Mouse (Mus musculus) heart, embryonic 14.5 days (tissue): ENCODE measurements around the gene Gpr83. TPM values are rescaled to one million over a fixed set of nuclear protein-coding genes. Genes with fewer than 3 reads are reported as not detected.

ENCODE experiments used
- ATAC-seq: fragments of 200-750 bp; cut with Nextera tagmentation; 2 replicates; pipeline ENCODE4 v1.8.0; 2017; ENCODE audit warnings: low read depth, moderate TSS enrichment; ENCODE audit not compliant: insufficient number of reproducible peaks, insufficient read depth, low FRiP score
- H3K27ac ChIP-seq, 2 experiments: fragments of 200-500 bp in 1 of 2; fragments of 300-500 bp in 1 of 2; sonication (generic) in 1 of 2; replicated peaks in 1 of 2; 2 replicates each; pipeline ENCODE4 v1.5.1; 2012 to 2014; ENCODE audit warnings: low read depth in 2 of 2, low read length in 2 of 2, control low read depth in 1 of 2, mild to moderate bottlenecking in 1 of 2, mixed read lengths in 1 of 2; ENCODE audit not compliant: control insufficient read depth in 1 of 2, insufficient read depth in 1 of 2
- H3K27me3 ChIP-seq: fragments of 300-500 bp; sonication (generic); 2 replicates; pipeline ENCODE4 v1.6.1; 2014; ENCODE audit warnings: mild to moderate bottlenecking, low read length, control low read depth; ENCODE audit not compliant: control insufficient read depth, insufficient read depth
- H3K36me3 ChIP-seq: fragments of 300-500 bp; sonication (generic); 2 replicates; pipeline ENCODE4 v1.6.1; 2014; ENCODE audit warnings: mild to moderate bottlenecking, control low read depth, low read length, mixed read lengths; ENCODE audit not compliant: control insufficient read depth, insufficient read depth
- H3K4me1 ChIP-seq, 2 experiments: fragments of 200-500 bp in 1 of 2; fragments of 300-500 bp in 1 of 2; sonication (generic) in 1 of 2; 2 replicates each; pipeline ENCODE4 v1.6.1; 2012 to 2014; ENCODE audit warnings: low read length in 2 of 2, control low read depth in 1 of 2, mixed read lengths in 1 of 2; ENCODE audit not compliant: control insufficient read depth in 2 of 2, insufficient read depth in 2 of 2
- H3K4me2 ChIP-seq: fragments of 300-500 bp; sonication (generic); 2 replicates; pipeline ENCODE4 v1.6.1; 2014; ENCODE audit warnings: mild to moderate bottlenecking, low read length
- H3K4me3 ChIP-seq, 2 experiments: fragments of 200-500 bp in 1 of 2; fragments of 300-500 bp in 1 of 2; sonication (generic) in 1 of 2; 2 replicates each; pipeline ENCODE4 v1.5.1; 2012 to 2014; ENCODE audit warnings: low read length in 2 of 2, mild to moderate bottlenecking in 2 of 2, control low read depth in 1 of 2, low read depth in 1 of 2, moderate library complexity in 1 of 2; ENCODE audit not compliant: control insufficient read depth in 1 of 2, insufficient read depth in 1 of 2
- H3K9ac ChIP-seq: fragments of 300-500 bp; sonication (generic); 2 replicates; pipeline ENCODE4 v1.6.1; 2014; ENCODE audit warnings: mild to moderate bottlenecking, low read length
- H3K9me3 ChIP-seq: fragments of 300-500 bp; sonication (generic); 2 replicates; pipeline ENCODE4 v1.6.1; 2016; ENCODE audit warnings: low read length, control low read depth; ENCODE audit not compliant: control insufficient read depth
- WGBS: fragments of 180-500 bp; shearing (Covaris S2); extraction: QIAGEN DNeasy Blood & Tissue Kit; methylation state at CpG from one replicate; pipeline ENCODE4 v1.1.7; 2014; 5-methylcytosine and 5-hydroxymethylcytosine counted together
- polyA plus RNA-seq: library from polyadenylated mRNA; unstranded; fragments of >200 nt; fragmentation: Nextera tagmentation; extraction: Ambion mirVana; gene quantifications from 2 replicates; pipeline ENCODE4 v1.2.1, GENCODE M21; 2014

Gene Gpr83
- polyA plus RNA-seq, 1 experiment from 2014 or later: 0.18 TPM

GRCm38 (mm10) chr9:14839970-14840369 lies 20.0 kb upstream of the Gpr83 start:
- no peaks in the 10 kb centered on the region for H3K9me3 ChIP-seq
- WGBS: 87% methylated on average over 5 of the region's 5 CpGs
- H3K27me3 ChIP-seq: no peaks in the 10 kb centered on the region
- H3K4me1 ChIP-seq: peaks cover 4 to 5% of the 10 kb centered on the region in 2 experiments; a peak in 2 of 4 replicates
- H3K4me2 ChIP-seq: 0 out of 2 replicates have a peak overlapping the region, but pooled peaks have one; percentile 43
- H3K27ac ChIP-seq: no peak overlapping the region
- H3K36me3 ChIP-seq: peaks cover 8% of the 10 kb centered on the region
- no peak for ATAC-seq
- H3K9ac ChIP-seq: no peak overlapping the region
- no peak overlapping the region for H3K4me3 ChIP-seq

- Histone ChIP-seq H3K9ac (no peak overlapping the region), H3K27ac (no peak overlapping the region), H3K36me3 (no peaks in the 10 kb centered on the region), H3K4me3 (no peak overlapping the region), H3K27me3 (no peaks in the 10 kb centered on the region), H3K4me1 (peaks cover 4 to 5% of the 10 kb centered on the region in 2 experiments; a peak in 2 of 4 replicates), H3K4me2 (no peak overlapping the region), H3K9me3 (0 out of 2 replicates have a peak, but pooled peaks cover 2% of the 10 kb centered on the region)
- no peak for ATAC-seq
- WGBS: 80% methylated on average over 10 of the region's 10 CpGs
Observed at GRCm38 (mm10) chr9:14841878-14842761, 17.9 kb upstream of the Gpr83 start.

GRCm38 (mm10) chr9:14843311-14843857 lies 16.6 kb upstream of the Gpr83 start:
- Histone ChIP-seq H3K27me3 (no peaks in the 10 kb centered on the region), H3K27ac (no peak overlapping the region), H3K4me3 (no peak overlapping the region), H3K9me3 (0 out of 2 replicates have a peak, but pooled peaks cover 2% of the 10 kb centered on the region), H3K9ac (no peak overlapping the region), H3K4me1 (peaks cover 4 to 5% of the 10 kb centered on the region in 2 experiments; a peak in 2 of 4 replicates), H3K36me3 (no peaks in the 10 kb centered on the region), H3K4me2 (no peak overlapping the region)
- 85% methylated on average over 6 of the region's 6 CpGs for WGBS
- ATAC-seq: no peak

- H3K4me3 ChIP-seq: no peak overlapping the region
- H3K27ac ChIP-seq: no peak overlapping the region
- 91% methylated on average over 3 of the region's 3 CpGs for WGBS
- H3K36me3 ChIP-seq: no peaks in the 10 kb centered on the region
- H3K4me2 ChIP-seq: no peak overlapping the region
- H3K9ac ChIP-seq: no peak overlapping the region
- no peaks in the 10 kb centered on the region; the same call in 1 of the 2 replicates for H3K27me3 ChIP-seq
- 0 out of 2 replicates have a peak, but pooled peaks cover 2% of the 10 kb centered on the region for H3K9me3 ChIP-seq
- ATAC-seq: no peak
- H3K4me1 ChIP-seq: peaks cover 4 to 5% of the 10 kb centered on the region in 2 experiments; a peak in 2 of 4 replicates
Observed at GRCm38 (mm10) chr9:14843901-14844300, 16.1 kb upstream of the Gpr83 start.

GRCm38 (mm10) chr9:14846428-14846827 lies 13.6 kb upstream of the Gpr83 start:
- no peaks in the 10 kb centered on the region for H3K4me1 ChIP-seq
- H3K9me3 ChIP-seq: 0 out of 2 replicates have a peak, but pooled peaks cover 2% of the 10 kb centered on the region
- H3K27ac ChIP-seq: no peak overlapping the region
- no peak for ATAC-seq
- H3K4me2 ChIP-seq: no peak overlapping the region
- H3K9ac ChIP-seq: no peak overlapping the region
- H3K27me3 ChIP-seq: no peaks in the 10 kb centered on the region; the same call in 1 of the 2 replicates
- H3K4me3 ChIP-seq: no peak overlapping the region
- no peaks in the 10 kb centered on the region for H3K36me3 ChIP-seq
- 40% methylated on average over 5 of the region's 5 CpGs for WGBS

GRCm38 (mm10) chr9:14848267-14848935 lies 11.6 kb upstream of the Gpr83 start:
- no peaks in the 10 kb centered on the region; the same call in 1 of the 2 replicates for H3K27me3 ChIP-seq
- 73% methylated on average over 1 of the region's 1 CpGs for WGBS

GRCm38 (mm10) chr9:14854585-14854984 lies 5.4 kb upstream of the Gpr83 start:
- H3K4me1 ChIP-seq: no peaks in the 10 kb centered on the region
- H3K36me3 ChIP-seq: no peaks in the 10 kb centered on the region
- H3K27ac ChIP-seq: no peak overlapping the region
- 65% methylated on average over 4 of the region's 4 CpGs for WGBS
- H3K4me2 ChIP-seq: no peak overlapping the region
- no peak overlapping the region for H3K4me3 ChIP-seq
- H3K27me3 ChIP-seq: peaks cover 21% of the 10 kb centered on the region
- no peaks in the 10 kb centered on the region for H3K9me3 ChIP-seq
- no peak for ATAC-seq
- no peak overlapping the region for H3K9ac ChIP-seq

More at GRCm38 (mm10) chr9:14848267-14848935, 11.6 kb upstream of the Gpr83 start:
- Histone ChIP-seq H3K9me3 (0 out of 2 replicates have a peak, but pooled peaks cover 2% of the 10 kb centered on the region), H3K4me2 (no peak overlapping the region), H3K36me3 (no peaks in the 10 kb centered on the region), H3K4me1 (no peaks in the 10 kb centered on the region), H3K9ac (no peak overlapping the region), H3K4me3 (no peak overlapping the region), H3K27ac (no peak overlapping the region)
- ATAC-seq: no peak
